10 mouse cellular contexts compared by ENCODE assay signal in the genomic region with DNA sequence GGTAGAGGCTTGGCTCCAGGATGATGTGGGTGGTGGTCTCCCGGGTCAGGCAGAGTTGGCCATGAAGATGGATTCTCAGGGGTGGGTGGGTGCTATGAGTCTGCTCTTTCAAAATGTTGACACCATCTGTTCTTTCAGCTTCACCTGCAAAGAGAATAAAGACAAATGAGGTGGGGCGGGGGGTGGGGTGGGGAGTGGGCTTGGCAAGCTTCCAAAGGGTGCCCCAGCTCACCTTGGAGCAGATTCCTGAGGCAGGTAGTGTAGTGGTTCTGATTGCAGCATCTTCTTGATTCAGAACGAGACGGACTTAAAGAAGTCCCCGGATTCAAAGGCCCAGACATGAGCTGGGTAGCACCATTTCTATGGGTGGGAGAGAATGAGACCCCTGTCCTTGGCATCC. TPM values are rescaled to one million over a fixed set of nuclear protein-coding genes. Genes with fewer than 3 reads are reported as not detected.
DNase-seq lines count a peak whose midpoint lies in the region; ATAC-seq and TF ChIP-seq lines count a peak whose summit lies in the region.
"Had no signal": no experiment of that assay in that cellular context is flagged by ENCODE, and none has a peak within 500 bp of the region (broad histone marks: within the 10 kb centered on the region; RNA-seq: fewer than 3 reads in every experiment).

No protein-coding gene starts in this region.

- ATAC-seq in forebrain, embryonic 16.5 days, result no peak
- ATAC-seq in kidney, embryonic 16.5 days (ENCODE audit: low FRiP score, low TSS enrichment), result no peak
- no peak for ATAC-seq in limb, embryonic 11.5 days (ENCODE audit: insufficient number of reproducible peaks, low FRiP score, low TSS enrichment, low read depth)
- ATAC-seq in stomach, embryonic 14.5 days (ENCODE audit: insufficient number of reproducible peaks, insufficient read depth, low FRiP score, low read depth), result no peak

- no peak overlapping the region for H3K4me2 ChIP-seq in forebrain, embryonic 16.5 days (ENCODE audit: low read length)
- H3K4me2 ChIP-seq in kidney, embryonic 16.5 days (replicated peaks; ENCODE audit: low read depth, low read length), result peak overlapping the region; percentile 51
- peak overlapping the region; percentile 41 for H3K4me2 ChIP-seq in limb, embryonic 11.5 days (ENCODE audit: low read depth, severe bottlenecking)
- H3K4me2 ChIP-seq in stomach, embryonic 14.5 days (replicated peaks; ENCODE audit: low read depth, low read length), result peak overlapping the region; percentile 49
- H3K4me2 ChIP-seq: midbrain, embryonic 11.5 days had no signal

- no peaks in the 10 kb centered on the region for H3K36me3 ChIP-seq in forebrain, embryonic 10.5 days (replicated peaks)
- no peaks in the 10 kb centered on the region for H3K36me3 ChIP-seq in forebrain, embryonic 16.5 days (ENCODE audit: control insufficient read depth, insufficient read depth)
- H3K36me3 ChIP-seq in kidney, embryonic 16.5 days (ENCODE audit: insufficient read depth, low read length), result no peaks in the 10 kb centered on the region
- H3K36me3 ChIP-seq in kidney, adult 2 months (ENCODE audit: control insufficient read depth, insufficient read depth, low read length), result no peaks in the 10 kb centered on the region
- H3K36me3 ChIP-seq in limb, embryonic 11.5 days (ENCODE audit: control insufficient read depth, insufficient read depth, low read length), result no peaks in the 10 kb centered on the region
- 0 out of 2 replicates have a peak, but pooled peaks cover 10% of the 10 kb centered on the region for H3K36me3 ChIP-seq in stomach, embryonic 14.5 days (ENCODE audit: control insufficient read depth, insufficient read depth, low read length)

- peaks cover 17% of the 10 kb centered on the region for H3K9me3 ChIP-seq in forebrain, embryonic 10.5 days
- 0 out of 2 replicates have a peak, but pooled peaks cover 3% of the 10 kb centered on the region for H3K9me3 ChIP-seq in forebrain, embryonic 16.5 days (ENCODE audit: control insufficient read depth, low read length)
- H3K9me3 ChIP-seq in kidney, embryonic 16.5 days (ENCODE audit: low read length), result peaks cover 13% of the 10 kb centered on the region; the same call in 1 of the 2 replicates
- no peaks in the 10 kb centered on the region; the same call in 1 of the 2 replicates for H3K9me3 ChIP-seq in limb, embryonic 11.5 days (ENCODE audit: control insufficient read depth, low read length)
- H3K9me3 ChIP-seq in stomach, embryonic 14.5 days (ENCODE audit: control insufficient read depth, low read depth, low read length), result peaks cover 8% of the 10 kb centered on the region; the same call in 1 of the 2 replicates

- TF ChIP-seq POLR2A in kidney, adult 2 months (IDR thresholded peaks at IDR 0.05; ENCODE audit: low read depth, low read length), result no peak

- no peak for TF ChIP-seq CTCF in kidney, adult 2 months (conservative IDR thresholded peaks at IDR 0.05; ENCODE audit: insufficient read depth, insufficient read length, low read depth, low read length)

- WGBS in forebrain, embryonic 10.5 days, result 90% methylated on average over 5 of the region's 5 CpGs
- 89% methylated on average over 5 of the region's 5 CpGs for WGBS in forebrain, embryonic 16.5 days
- 63% methylated on average over 5 of the region's 5 CpGs for WGBS in kidney, embryonic 16.5 days
- WGBS in kidney, adult 2 months, result 83% methylated on average over 5 of the region's 5 CpGs
- WGBS in limb, embryonic 11.5 days, result 64% methylated on average over 5 of the region's 5 CpGs
- WGBS in stomach, embryonic 14.5 days, result 49% methylated on average over 5 of the region's 5 CpGs

- peaks cover 29% of the 10 kb centered on the region for H3K27me3 ChIP-seq in forebrain, embryonic 10.5 days (ENCODE audit: poor library complexity, severe bottlenecking)
- H3K27me3 ChIP-seq in forebrain, embryonic 16.5 days (replicated peaks; ENCODE audit: control insufficient read depth, insufficient read depth, low read length), result no peaks in the 10 kb centered on the region
- no peaks in the 10 kb centered on the region for H3K27me3 ChIP-seq in kidney, embryonic 16.5 days (ENCODE audit: insufficient read depth, low read length)
- H3K27me3 ChIP-seq in kidney, adult 2 months (replicated peaks; ENCODE audit: control insufficient read depth, insufficient read depth, low read length), result no peaks in the 10 kb centered on the region
- no peaks in the 10 kb centered on the region for H3K27me3 ChIP-seq in limb, embryonic 11.5 days (ENCODE audit: control insufficient read depth, insufficient read depth, low read length)
- H3K27me3 ChIP-seq in stomach, embryonic 14.5 days (ENCODE audit: control insufficient read depth, insufficient read depth, low read length), result no peaks in the 10 kb centered on the region

- H3K9ac ChIP-seq in forebrain, embryonic 16.5 days (replicated peaks; ENCODE audit: low read depth, low read length), result no peak overlapping the region
- peak overlapping the region; percentile 74 for H3K9ac ChIP-seq in kidney, embryonic 16.5 days (replicated peaks; ENCODE audit: low read length)
- peak overlapping the region; percentile 76 for H3K9ac ChIP-seq in limb, embryonic 11.5 days (ENCODE audit: low read length)
- H3K9ac ChIP-seq in stomach, embryonic 14.5 days (replicated peaks; ENCODE audit: low read depth, low read length), result peak overlapping the region; percentile 79

- peaks cover 73% of the 10 kb centered on the region for H3K4me1 ChIP-seq in forebrain, embryonic 10.5 days
- H3K4me1 ChIP-seq in forebrain, embryonic 16.5 days (replicated peaks; ENCODE audit: control insufficient read depth, insufficient read depth, low read length), result peaks cover 2% of the 10 kb centered on the region; the same call in 1 of the 2 replicates
- H3K4me1 ChIP-seq in kidney, embryonic 16.5 days (ENCODE audit: insufficient read depth, low read length), result peaks cover 57% of the 10 kb centered on the region
- no peaks in the 10 kb centered on the region for H3K4me1 ChIP-seq in kidney, adult 2 months (ENCODE audit: control insufficient read depth, insufficient read depth, low read length)
- H3K4me1 ChIP-seq in limb, embryonic 11.5 days (ENCODE audit: control insufficient read depth, insufficient read depth, low read length), result peaks cover 46% of the 10 kb centered on the region
- peaks cover 51% of the 10 kb centered on the region for H3K4me1 ChIP-seq in stomach, embryonic 14.5 days (ENCODE audit: control insufficient read depth, insufficient read depth, low read length)

- H3K27ac ChIP-seq in forebrain, embryonic 10.5 days, result no peak overlapping the region
- H3K27ac ChIP-seq in forebrain, embryonic 16.5 days (ENCODE audit: low read length), result no peak overlapping the region
- H3K27ac ChIP-seq in kidney, embryonic 16.5 days (ENCODE audit: low read length), result peak overlapping the region; percentile 93
- no peak overlapping the region for H3K27ac ChIP-seq in kidney, adult 2 months (ENCODE audit: insufficient read depth, low read depth, low read length)
- H3K27ac ChIP-seq in limb, embryonic 11.5 days (replicated peaks; ENCODE audit: low read depth, low read length), result peak overlapping the region; percentile 88
- H3K27ac ChIP-seq in stomach, embryonic 14.5 days (ENCODE audit: low read length), result peak overlapping the region; percentile 95

- no peak for DNase-seq in forebrain, embryonic 10.5 days (ENCODE audit: extremely low spot score, low spot score)
- no peak for DNase-seq in kidney, adult 2 months
- DNase-seq in limb, embryonic 11.5 days (ENCODE audit: low spot score), result no peak
- DNase-seq in adrenal gland, adult 2 months, result no peak
- DNase-seq in retina, embryonic 14.5 days (ENCODE audit: low spot score), result no peak
- DNase-seq: adrenal gland, adult 8-10 months had no signal

- H3K4me3 ChIP-seq in forebrain, embryonic 10.5 days, result peak overlapping the region; percentile 47
- H3K4me3 ChIP-seq in forebrain, embryonic 16.5 days (replicated peaks; ENCODE audit: low read length), result no peak overlapping the region
- H3K4me3 ChIP-seq in kidney, embryonic 16.5 days (ENCODE audit: low read length), result peak overlapping the region; percentile 53
- no peak overlapping the region for H3K4me3 ChIP-seq in kidney, adult 2 months (ENCODE audit: insufficient read depth, low read depth, low read length)
- H3K4me3 ChIP-seq in limb, embryonic 11.5 days (ENCODE audit: low read depth, low read length), result peak overlapping the region; percentile 56
- H3K4me3 ChIP-seq in stomach, embryonic 14.5 days (ENCODE audit: low read depth, low read length), result peak overlapping the region; percentile 57

RNA-seq across cellular contexts. Expression of gene Mrpl23, which starts 43.5 kb away (rescaled TPM):
- polyA plus RNA-seq in forebrain, embryonic 10.5 days (2016; fragmentation: Nextera tagmentation; extraction: Ambion mirVana), result 15.8 and 16.1 TPM in 2 replicates
- 16.0 and 23.0 TPM in 2 replicates for polyA plus RNA-seq in forebrain, embryonic 16.5 days (2015; fragmentation: Nextera tagmentation; extraction: Ambion mirVana)
- 24.4 and 24.6 TPM in 2 replicates for polyA plus RNA-seq in kidney, embryonic 16.5 days (2015; fragmentation: Nextera tagmentation; extraction: Ambion mirVana)
- 10.3 and 11.0 TPM in 2 replicates for polyA plus RNA-seq in kidney, adult 2 months (2012; rRNA removed)
- polyA plus RNA-seq in limb, embryonic 11.5 days (2014; fragmentation: Nextera tagmentation; extraction: Ambion mirVana), result 17.8 and 19.7 TPM in 2 replicates
- 32.6 and 35.6 TPM in 2 replicates for polyA plus RNA-seq in stomach, embryonic 14.5 days (2014; fragmentation: Nextera tagmentation; extraction: Ambion mirVana)
- total RNA-seq in adrenal gland, adult 2 months (2021), result 1 to 10 TPM; 2.2 to 8.0 TPM
- polyA plus RNA-seq in adrenal gland, adult 2 months (2012; rRNA removed), result 6.9 and 7.6 TPM in 2 replicates

Comparison
In these comparisons a context has a peak if more than half of its experiments do, and no peak if none do; other contexts are left out.
1. H3K27ac ChIP-seq: peak in kidney, embryonic 16.5 days (single experiment), limb, embryonic 11.5 days (single experiment) and stomach, embryonic 14.5 days (single experiment); none in forebrain, embryonic 10.5 days (single experiment), forebrain, embryonic 16.5 days (single experiment) and kidney, adult 2 months (single experiment).
2. H3K4me3 ChIP-seq: peak in forebrain, embryonic 10.5 days (single experiment), kidney, embryonic 16.5 days (single experiment), limb, embryonic 11.5 days (single experiment) and stomach, embryonic 14.5 days (single experiment); none in forebrain, embryonic 16.5 days (single experiment) and kidney, adult 2 months (single experiment).